Mouse (Mus musculus) embryonic facial prominence, embryonic 15.5 days (tissue): ENCODE measurements around the gene Gata2. TPM values are rescaled to one million over a fixed set of nuclear protein-coding genes. Genes with fewer than 3 reads are reported as not detected.

Experiments
- ATAC-seq: fragments of 200-750 bp; cut with Nextera tagmentation; 2 replicates; pipeline ENCODE4 v1.8.0; 2017; ENCODE audit warnings: low read depth, moderate TSS enrichment; ENCODE audit not compliant: insufficient number of reproducible peaks, low FRiP score, low TSS enrichment
- H3K27ac ChIP-seq: fragments of 300-500 bp; sonication (generic); replicated peaks from 2 replicates; pipeline ENCODE4 v1.5.1; 2015; ENCODE audit warnings: mild to moderate bottlenecking, inconsistent platforms
- H3K27me3 ChIP-seq: fragments of 300-500 bp; sonication (generic); 2 replicates; pipeline ENCODE4 v1.6.1; 2015; ENCODE audit warnings: inconsistent platforms
- H3K36me3 ChIP-seq: fragments of 300-500 bp; sonication (generic); 2 replicates; pipeline ENCODE4 v1.6.1; 2015; ENCODE audit warnings: mild to moderate bottlenecking, inconsistent platforms
- H3K4me1 ChIP-seq: fragments of 300-500 bp; sonication (generic); 2 replicates; pipeline ENCODE4 v1.6.1; 2015; ENCODE audit warnings: inconsistent platforms
- H3K4me2 ChIP-seq: fragments of 300-500 bp; sonication (generic); replicated peaks from 2 replicates; pipeline ENCODE4 v1.6.1; 2015; ENCODE audit warnings: mild to moderate bottlenecking, inconsistent platforms
- H3K4me3 ChIP-seq: fragments of 300-500 bp; sonication (generic); replicated peaks from 2 replicates; pipeline ENCODE4 v1.5.1; 2015; ENCODE audit warnings: mild to moderate bottlenecking, inconsistent platforms
- H3K9ac ChIP-seq: fragments of 300-500 bp; sonication (generic); 2 replicates; pipeline ENCODE4 v1.6.1; 2015; ENCODE audit warnings: inconsistent platforms
- H3K9me3 ChIP-seq: fragments of 300-500 bp; sonication (generic); replicated peaks from 2 replicates; pipeline ENCODE4 v1.6.1; 2016; ENCODE audit warnings: inconsistent platforms
- WGBS: fragments of 180-500 bp; shearing (Covaris S2); methylation state at CpG from one replicate; pipeline ENCODE4 v1.1.7; 2015; 5-methylcytosine and 5-hydroxymethylcytosine counted together
- polyA plus RNA-seq: library from polyadenylated mRNA; unstranded; fragments of >200 nt; fragmentation: Nextera tagmentation; extraction: Ambion mirVana; gene quantifications from 2 replicates; pipeline ENCODE4 v1.2.1, GENCODE M21; 2015

The Gata2 gene
- polyA plus RNA-seq, 1 experiment from 2014 or later, result 56.3 TPM

GRCm38 (mm10) chr6:88215797-88216196 is 22.1 kb downstream of the Gata2 start:
- Histone ChIP-seq H3K36me3 (no peaks in the 10 kb centered on the region), H3K27ac (no peak overlapping the region), H3K9me3 (0 out of 2 replicates have a peak, but pooled peaks cover 2% of the 10 kb centered on the region), H3K4me1 (no peaks in the 10 kb centered on the region), H3K4me2 (no peak overlapping the region), H3K9ac (no peak overlapping the region), H3K27me3 (no peaks in the 10 kb centered on the region; the same call in 1 of the 2 replicates), H3K4me3 (no peak overlapping the region)
- ATAC-seq, result no peak
- WGBS, result 34% methylated on average over 6 of the region's 6 CpGs

GRCm38 (mm10) chr6:88216199-88216598 is 22.5 kb downstream of the Gata2 start:
- ATAC-seq, result no peak
- Histone ChIP-seq H3K4me2 (no peak overlapping the region), H3K27ac (no peak overlapping the region), H3K4me1 (no peaks in the 10 kb centered on the region), H3K4me3 (no peak overlapping the region), H3K9me3 (0 out of 2 replicates have a peak, but pooled peaks cover 2% of the 10 kb centered on the region), H3K36me3 (no peaks in the 10 kb centered on the region), H3K9ac (no peak overlapping the region), H3K27me3 (no peaks in the 10 kb centered on the region; the same call in 1 of the 2 replicates)
- 73% methylated on average over 4 of the region's 4 CpGs for WGBS

- 13% methylated on average over 4 of the region's 4 CpGs for WGBS
- Histone ChIP-seq H3K4me3 (no peak overlapping the region), H3K27ac (no peak overlapping the region), H3K27me3 (no peaks in the 10 kb centered on the region; the same call in 1 of the 2 replicates), H3K4me2 (no peak overlapping the region), H3K9ac (no peak overlapping the region), H3K9me3 (0 out of 2 replicates have a peak, but pooled peaks cover 2% of the 10 kb centered on the region), H3K4me1 (no peaks in the 10 kb centered on the region), H3K36me3 (no peaks in the 10 kb centered on the region)
- ATAC-seq, result no peak
Observed at GRCm38 (mm10) chr6:88219094-88219493, 25.4 kb downstream of the Gata2 start.

- 0 out of 2 replicates have a peak, but pooled peaks cover 2% of the 10 kb centered on the region for H3K9me3 ChIP-seq
- no peaks in the 10 kb centered on the region; the same call in 1 of the 2 replicates for H3K27me3 ChIP-seq
- no peak within 1 kb of the TSS for H3K4me2 ChIP-seq
- 49% methylated on average over 10 of the region's 10 CpGs for WGBS
- no peak within 1 kb of the TSS for H3K27ac ChIP-seq
- 0 out of 2 replicates have a peak, but pooled peaks cover 5% of the 10 kb centered on the region for H3K4me1 ChIP-seq
- H3K9ac ChIP-seq, result no peak within 1 kb of the TSS
- H3K36me3 ChIP-seq, result no peaks in the 10 kb centered on the region
- no peak for ATAC-seq
- no peak within 1 kb of the TSS for H3K4me3 ChIP-seq
Observed at GRCm38 (mm10) chr6:88221968-88222367, 28.3 kb downstream of the Gata2 start, which contains the start of gene Dnajb8. Gene Dnajb8, plus strand, starts transcription at chr6:88222268.

GRCm38 (mm10) chr6:88226570-88226994 is 32.9 kb downstream of the Gata2 start:
- Histone ChIP-seq H3K4me1 (0 out of 2 replicates have a peak, but pooled peaks cover 5% of the 10 kb centered on the region), H3K36me3 (no peaks in the 10 kb centered on the region), H3K27ac (no peak overlapping the region), H3K27me3 (no peaks in the 10 kb centered on the region), H3K4me2 (no peak overlapping the region), H3K9me3 (no peaks in the 10 kb centered on the region), H3K9ac (no peak overlapping the region), H3K4me3 (no peak overlapping the region)
- WGBS, result 19% methylated on average over 5 of the region's 5 CpGs
- ATAC-seq, result no peak

- Histone ChIP-seq H3K27me3 (no peaks in the 10 kb centered on the region), H3K27ac (no peak overlapping the region), H3K4me2 (no peak overlapping the region), H3K9ac (no peak overlapping the region), H3K4me3 (no peak overlapping the region), H3K4me1 (0 out of 2 replicates have a peak, but pooled peaks cover 5% of the 10 kb centered on the region), H3K9me3 (no peaks in the 10 kb centered on the region), H3K36me3 (no peaks in the 10 kb centered on the region)
- 56% methylated on average over 7 of the region's 7 CpGs for WGBS
- no peak for ATAC-seq
Observed at GRCm38 (mm10) chr6:88227537-88227936, 33.8 kb downstream of the Gata2 start.

- H3K27me3 ChIP-seq, result peaks cover 3% of the 10 kb centered on the region; the same call in 1 of the 2 replicates
- no peak overlapping the region for H3K4me3 ChIP-seq
- no peak overlapping the region for H3K9ac ChIP-seq
- H3K4me2 ChIP-seq, result no peak overlapping the region
- no peaks in the 10 kb centered on the region for H3K9me3 ChIP-seq
- WGBS, result 83% methylated on average over 12 of the region's 12 CpGs
- ATAC-seq, result no peak
- H3K27ac ChIP-seq, result no peak overlapping the region
- H3K4me1 ChIP-seq, result 0 out of 2 replicates have a peak, but pooled peaks cover 5% of the 10 kb centered on the region
- no peaks in the 10 kb centered on the region for H3K36me3 ChIP-seq
Observed at GRCm38 (mm10) chr6:88229221-88229620, 35.5 kb downstream of the Gata2 start.

- Histone ChIP-seq H3K9ac (no peak overlapping the region), H3K4me2 (no peak overlapping the region), H3K4me3 (no peak overlapping the region), H3K4me1 (peaks cover 9% of the 10 kb centered on the region), H3K36me3 (no peaks in the 10 kb centered on the region), H3K9me3 (no peaks in the 10 kb centered on the region), H3K27ac (no peak overlapping the region), H3K27me3 (peaks cover 3% of the 10 kb centered on the region)
- 73% methylated on average over 7 of the region's 7 CpGs for WGBS
- no peak for ATAC-seq
Observed at GRCm38 (mm10) chr6:88231821-88232220, 38.1 kb downstream of the Gata2 start.

GRCm38 (mm10) chr6:88232221-88232620 is 38.5 kb downstream of the Gata2 start:
- no peaks in the 10 kb centered on the region for H3K36me3 ChIP-seq
- H3K9ac ChIP-seq, result no peak overlapping the region
- no peak for ATAC-seq
- no peak overlapping the region for H3K4me2 ChIP-seq
- H3K4me1 ChIP-seq, result peaks cover 9% of the 10 kb centered on the region
- peaks cover 3% of the 10 kb centered on the region for H3K27me3 ChIP-seq
- no peak overlapping the region for H3K27ac ChIP-seq
- H3K4me3 ChIP-seq, result no peak overlapping the region
- no peaks in the 10 kb centered on the region for H3K9me3 ChIP-seq
- WGBS, result 66% methylated on average over 6 of the region's 6 CpGs

GRCm38 (mm10) chr6:88233996-88234395 is 40.3 kb downstream of the Gata2 start:
- Histone ChIP-seq H3K27me3 (peaks cover 9% of the 10 kb centered on the region), H3K4me3 (no peak overlapping the region), H3K9ac (no peak overlapping the region), H3K4me1 (peaks cover 9% of the 10 kb centered on the region), H3K9me3 (no peaks in the 10 kb centered on the region), H3K4me2 (no peak overlapping the region), H3K27ac (no peak overlapping the region), H3K36me3 (no peaks in the 10 kb centered on the region)
- WGBS, result 67% methylated on average over 8 of the region's 8 CpGs
- ATAC-seq, result no peak

GRCm38 (mm10) chr6:88235461-88235860 is 41.8 kb downstream of the Gata2 start:
- Histone ChIP-seq H3K27me3 (peaks cover 9% of the 10 kb centered on the region), H3K36me3 (no peaks in the 10 kb centered on the region), H3K9ac (no peak overlapping the region), H3K27ac (no peak overlapping the region), H3K4me1 (peaks cover 9% of the 10 kb centered on the region), H3K4me2 (no peak overlapping the region), H3K4me3 (no peak overlapping the region), H3K9me3 (no peaks in the 10 kb centered on the region)
- WGBS, result 34% methylated on average over 8 of the region's 8 CpGs
- ATAC-seq, result no peak

GRCm38 (mm10) chr6:88235983-88236382 is 42.3 kb downstream of the Gata2 start:
- Histone ChIP-seq H3K36me3 (no peaks in the 10 kb centered on the region), H3K27ac (no peak overlapping the region), H3K9ac (no peak overlapping the region), H3K9me3 (no peaks in the 10 kb centered on the region), H3K27me3 (peaks cover 12% of the 10 kb centered on the region), H3K4me3 (no peak overlapping the region), H3K4me1 (peaks cover 9% of the 10 kb centered on the region), H3K4me2 (peak overlapping the region; percentile 29)
- no peak for ATAC-seq
- 3% methylated on average over 17 of the region's 17 CpGs for WGBS
